25 mouse cellular contexts compared by ENCODE assay signal in the genomic region with DNA sequence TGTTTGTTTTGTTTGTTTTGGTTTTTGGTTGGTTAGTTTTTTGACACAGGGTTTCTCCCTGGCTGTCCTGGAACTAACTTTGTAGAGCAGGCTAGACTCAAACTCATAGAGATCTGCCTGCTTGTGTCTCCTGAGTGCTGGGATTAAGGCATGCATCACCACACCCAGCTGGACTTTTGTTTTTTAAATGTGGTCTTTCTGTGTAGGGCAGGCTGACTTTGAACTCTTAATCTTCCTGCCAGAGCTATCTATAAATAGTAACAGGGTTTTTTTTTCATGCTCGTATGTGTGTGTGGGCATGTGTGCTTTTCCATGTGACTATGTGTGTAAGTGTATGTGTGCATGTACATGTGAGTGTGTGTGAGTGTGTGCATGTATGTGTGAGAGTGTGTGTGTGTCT. TPM values are rescaled to one million over a fixed set of nuclear protein-coding genes. Genes with fewer than 3 reads are reported as not detected.
DNase-seq lines count a peak whose midpoint lies in the region; ATAC-seq lines count a peak whose summit lies in the region.
"Had no signal": no experiment of that assay in that cellular context is flagged by ENCODE, and none has a peak within 500 bp of the region (broad histone marks: within the 10 kb centered on the region; RNA-seq: fewer than 3 reads in every experiment).

No protein-coding gene starts in this region.

- peak; percentile 49 for DNase-seq in CD4-positive helper T cell, adult 2 months (ENCODE audit: low read depth, low spot score)
- peak; percentile 91 for DNase-seq in ES-CJ7 (ENCODE audit: low read depth, low spot score)
- DNase-seq in liver, embryonic 13.5 days = no peak
- no peak for DNase-seq in urinary bladder, postnatal 4 days (ENCODE audit: low spot score in 2 of 2)
- DNase-seq: adrenal gland, adult 2 months; cerebellum, adult 18-20 months; cerebellum, postnatal 25 days; gastrocnemius, adult 2 months; kidney, postnatal 4 days; layer of hippocampus, adult 9-11 months; right cerebral cortex, adult 18-20 months; right cerebral cortex, postnatal 4 days had no signal

- H3K4me1 ChIP-seq in megakaryocyte, embryonic 14.5 days = peaks cover 94% of the 10 kb centered on the region
- peaks cover 23% of the 10 kb centered on the region for H3K4me1 ChIP-seq in liver, embryonic 13.5 days (replicated peaks)
- no peaks in the 10 kb centered on the region for H3K4me1 ChIP-seq in forebrain, embryonic 12.5 days
- H3K4me1 ChIP-seq: heart, embryonic 15.5 days; limb, embryonic 13.5 days had no signal

- H3K4me2 ChIP-seq in liver, embryonic 13.5 days = no peak overlapping the region
- H3K4me2 ChIP-seq in forebrain, embryonic 12.5 days = no peak overlapping the region
- H3K4me2 ChIP-seq: embryonic facial prominence, embryonic 13.5 days; heart, embryonic 15.5 days; limb, embryonic 13.5 days; midbrain, embryonic 11.5 days had no signal

- no peaks in the 10 kb centered on the region for H3K27me3 ChIP-seq in megakaryocyte, embryonic 14.5 days (replicated peaks)
- no peaks in the 10 kb centered on the region for H3K27me3 ChIP-seq in liver, embryonic 13.5 days
- H3K27me3 ChIP-seq in forebrain, embryonic 12.5 days = no peaks in the 10 kb centered on the region
- H3K27me3 ChIP-seq: embryonic facial prominence, embryonic 13.5 days; heart, embryonic 15.5 days had no signal

- peak overlapping the region; percentile 39; the same call in 1 of the 2 replicates for H3K27ac ChIP-seq in liver, embryonic 13.5 days
- no peak overlapping the region for H3K27ac ChIP-seq in forebrain, embryonic 12.5 days
- H3K27ac ChIP-seq: embryonic facial prominence, embryonic 13.5 days; gastrocnemius, adult 2 months; hindbrain, embryonic 10.5 days; hindbrain, postnatal 0 days; limb, embryonic 13.5 days; macrophage had no signal

- H3K36me3 ChIP-seq in megakaryocyte, embryonic 14.5 days (replicated peaks; ENCODE audit: low read length) = peaks cover 88% of the 10 kb centered on the region
- H3K36me3 ChIP-seq in liver, embryonic 13.5 days = peaks cover 69% of the 10 kb centered on the region
- H3K36me3 ChIP-seq in forebrain, embryonic 12.5 days (replicated peaks) = peaks cover 87% of the 10 kb centered on the region

- peak overlapping the region; percentile 81 for H3K4me3 ChIP-seq in megakaryocyte, embryonic 14.5 days (replicated peaks)
- no peak overlapping the region for H3K4me3 ChIP-seq in liver, embryonic 13.5 days (replicated peaks)
- H3K4me3 ChIP-seq in forebrain, embryonic 12.5 days (replicated peaks) = no peak overlapping the region
- H3K4me3 ChIP-seq: embryonic facial prominence, embryonic 13.5 days; erythroblast, embryonic 14.5 days; gastrocnemius, adult 2 months; heart, embryonic 15.5 days; hindbrain, embryonic 10.5 days; limb, embryonic 13.5 days had no signal

- whole genome bisulfite sequencing in liver, embryonic 13.5 days (ENCODE audit: insufficient replicate concordance) = 44% methylated on average over 1 of the region's 1 CpGs
- WGBS in forebrain, embryonic 12.5 days = 72% methylated on average over 1 of the region's 1 CpGs

- ATAC-seq in megakaryocyte, adult 5-6 weeks (ENCODE audit: poor library complexity, severe bottlenecking) = no peak
- ATAC-seq in liver, embryonic 13.5 days (ENCODE audit: low read depth) = no peak
- ATAC-seq in forebrain, embryonic 12.5 days (ENCODE audit: low FRiP score) = no peak
- ATAC-seq: forebrain, embryonic 14.5 days; hindbrain, postnatal 0 days; intestine, embryonic 16.5 days had no signal

- no peaks in the 10 kb centered on the region for H3K9me3 ChIP-seq in megakaryocyte, embryonic 14.5 days
- H3K9me3 ChIP-seq in liver, embryonic 13.5 days (replicated peaks) = no peaks in the 10 kb centered on the region
- no peaks in the 10 kb centered on the region for H3K9me3 ChIP-seq in forebrain, embryonic 12.5 days
- H3K9me3 ChIP-seq: embryonic facial prominence, embryonic 13.5 days; heart, embryonic 15.5 days; hindbrain, embryonic 10.5 days; limb, embryonic 13.5 days had no signal

- H3K9ac ChIP-seq in liver, embryonic 13.5 days = no peak overlapping the region
- no peak overlapping the region for H3K9ac ChIP-seq in forebrain, embryonic 12.5 days
- H3K9ac ChIP-seq: embryonic facial prominence, embryonic 13.5 days; heart, embryonic 15.5 days; limb, embryonic 13.5 days had no signal

RNA-seq across cellular contexts. Expression of a gene that starts 17.5 kb away (rescaled TPM):
- polyA plus RNA-seq in megakaryocyte, embryonic 14.5 days (2012; ENCODE audit: insufficient read depth, low replicate concordance) = 196 and 533 TPM in 2 replicates
- 5.2 and 5.6 TPM in 2 replicates for total RNA-seq in megakaryocyte, adult 5-6 weeks (2015)
- total RNA-seq in megakaryocyte, adult 5-6 weeks (2017) = 3.3 and 4.1 TPM in 2 replicates
- polyA plus RNA-seq in liver, embryonic 13.5 days (2015; fragmentation: Nextera tagmentation; extraction: Ambion mirVana) = 2.4 and 3.6 TPM in 2 replicates
- 5.9 and 7.5 TPM in 2 replicates for polyA plus RNA-seq in forebrain, embryonic 12.5 days (2016; fragmentation: Nextera tagmentation; extraction: Ambion mirVana)

RNA-seq across cellular contexts. Expression of a gene that starts 17.7 kb away (rescaled TPM):
- 1.4 TPM in 1 of 2 replicates, not detected in the other for polyA plus RNA-seq in megakaryocyte, embryonic 14.5 days (2012; ENCODE audit: insufficient read depth, low replicate concordance)
- total RNA-seq in megakaryocyte, adult 5-6 weeks (2015) = 0.27 and 0.60 TPM in 2 replicates
- total RNA-seq in megakaryocyte, adult 5-6 weeks (2017) = 0.04 and 0.48 TPM in 2 replicates
- polyA plus RNA-seq in liver, embryonic 13.5 days (2015; fragmentation: Nextera tagmentation; extraction: Ambion mirVana) = 2.5 and 2.6 TPM in 2 replicates
- 35.2 and 37.0 TPM in 2 replicates for polyA plus RNA-seq in forebrain, embryonic 12.5 days (2016; fragmentation: Nextera tagmentation; extraction: Ambion mirVana)

RNA-seq across cellular contexts. Expression of a gene that starts 32.9 kb away (rescaled TPM):
- polyA plus RNA-seq in megakaryocyte, embryonic 14.5 days (2012; ENCODE audit: insufficient read depth, low replicate concordance) = 1.5 and 3.4 TPM in 2 replicates
- 40.8 and 44.1 TPM in 2 replicates for total RNA-seq in megakaryocyte, adult 5-6 weeks (2015)
- total RNA-seq in megakaryocyte, adult 5-6 weeks (2017) = 67.0 and 72.5 TPM in 2 replicates
- polyA plus RNA-seq in liver, embryonic 13.5 days (2015; fragmentation: Nextera tagmentation; extraction: Ambion mirVana) = 20.9 and 23.7 TPM in 2 replicates
- 53.1 and 59.3 TPM in 2 replicates for polyA plus RNA-seq in forebrain, embryonic 12.5 days (2016; fragmentation: Nextera tagmentation; extraction: Ambion mirVana)

Comparison
In these comparisons a context has a peak if more than half of its experiments do, and no peak if none do; other contexts are left out.
1. DNase-seq: peak in CD4-positive helper T cell, adult 2 months (single experiment) and ES-CJ7 (single experiment); none in liver, embryonic 13.5 days (single experiment) and urinary bladder, postnatal 4 days (0 of 2).
2. RNA of a gene that starts 17.5 kb away (polyA plus RNA-seq): 196 to 533 TPM in megakaryocyte, embryonic 14.5 days; 5.9 to 7.5 TPM in forebrain, embryonic 12.5 days and 2.4 to 3.6 TPM in liver, embryonic 13.5 days; every median in the first group is over 10 times any median in the second.
3. RNA of a gene that starts 17.7 kb away (polyA plus RNA-seq): 35.2 to 37.0 TPM in forebrain, embryonic 12.5 days; 2.5 to 2.6 TPM in liver, embryonic 13.5 days and 1.4 TPM in megakaryocyte, embryonic 14.5 days; every median in the first group is over 10 times any median in the second.